Mouse (Mus musculus) hindbrain, embryonic 14.5 days (tissue): ENCODE measurements around the gene Cks1b. TPM values are rescaled to one million over a fixed set of nuclear protein-coding genes. Genes with fewer than 3 reads are reported as not detected.

Experiments
- ATAC-seq: fragments of 200-750 bp; cut with Nextera tagmentation; 2 replicates; pipeline ENCODE4 v1.8.0; 2017; ENCODE audit warnings: moderate number of reproducible peaks, mild to moderate bottlenecking, moderate TSS enrichment, moderate library complexity; ENCODE audit not compliant: low FRiP score
- DNase-seq: peaks from one replicate; pipeline ENCODE4 v3.0.0-alpha.2; 2015; ENCODE audit warnings: low spot score
- H3K27ac ChIP-seq: fragments of 300-500 bp; sonication (generic); 2 replicates; pipeline ENCODE4 v1.5.1; 2014; ENCODE audit warnings: mild to moderate bottlenecking, moderate library complexity
- H3K27me3 ChIP-seq: fragments of 300-500 bp; sonication (generic); 2 replicates; pipeline ENCODE4 v1.6.1; 2014; ENCODE audit warnings: mild to moderate bottlenecking, low read length, mixed read lengths; ENCODE audit not compliant: control insufficient read depth, insufficient read depth
- H3K36me3 ChIP-seq: fragments of 300-500 bp; sonication (generic); replicated peaks from 2 replicates; pipeline ENCODE4 v1.6.1; 2014; ENCODE audit not compliant: control insufficient read depth, insufficient read depth
- H3K4me1 ChIP-seq: fragments of 300-500 bp; sonication (generic); replicated peaks from 2 replicates; pipeline ENCODE4 v1.6.1; 2014; ENCODE audit warnings: antibody characterized with exemption, low read length, mixed read lengths; ENCODE audit not compliant: control insufficient read depth, insufficient read depth
- H3K4me2 ChIP-seq: fragments of 300-500 bp; sonication (generic); replicated peaks from 2 replicates; pipeline ENCODE4 v1.6.1; 2014; ENCODE audit warnings: mild to moderate bottlenecking, moderate library complexity
- H3K4me3 ChIP-seq: fragments of 300-500 bp; sonication (generic); replicated peaks from 2 replicates; pipeline ENCODE4 v1.5.1; 2014; ENCODE audit warnings: mild to moderate bottlenecking, low read length
- H3K9ac ChIP-seq: fragments of 300-500 bp; sonication (generic); 2 replicates; pipeline ENCODE4 v1.6.1; 2014
- H3K9me3 ChIP-seq: fragments of 300-500 bp; sonication (generic); 2 replicates; pipeline ENCODE4 v1.6.1; 2016; ENCODE audit warnings: low read length; ENCODE audit not compliant: control insufficient read depth
- WGBS: fragments of 180-500 bp; shearing (Covaris S2); extraction: QIAGEN DNeasy Blood & Tissue Kit; methylation state at CpG from one replicate; pipeline ENCODE4 v1.1.7; 2014; 5-methylcytosine and 5-hydroxymethylcytosine counted together
- polyA plus RNA-seq: library from polyadenylated mRNA; unstranded; fragments of >200 nt; fragmentation: Nextera tagmentation; extraction: Ambion mirVana; gene quantifications from 2 replicates; pipeline ENCODE4 v1.2.1, GENCODE M21; 2014

Cks1b gene
- 94.0 and 99.4 TPM in 2 replicates for polyA plus RNA-seq

GRCm38 (mm10) chr3:89418170-89418860 lies at the start of gene Cks1b, which contains the start of gene Shc1:
TSS of gene Cks1b (minus strand) at chr3:89418383.
TSS of gene Shc1 (plus strand) at chr3:89418443.
- peak within 1 kb of the TSS; percentile 59 for H3K9ac ChIP-seq
- ATAC-seq: peak; percentile 96
- WGBS: under 1% methylated on average over 39 of the region's 39 CpGs
- peak; percentile 96 for DNase-seq
- H3K4me1 ChIP-seq: peaks cover 29% of the 10 kb centered on the region
- H3K36me3 ChIP-seq: peaks cover 18% of the 10 kb centered on the region
- H3K27me3 ChIP-seq: no peaks in the 10 kb centered on the region
- no peaks in the 10 kb centered on the region for H3K9me3 ChIP-seq
- peak within 1 kb of the TSS; percentile 90 for H3K27ac ChIP-seq
- H3K4me3 ChIP-seq: peak within 1 kb of the TSS; percentile 55
- H3K4me2 ChIP-seq: peak within 1 kb of the TSS; percentile 88

GRCm38 (mm10) chr3:89458965-89459807 lies 41.0 kb upstream of the Cks1b start:
- no peaks in the 10 kb centered on the region for H3K36me3 ChIP-seq
- H3K4me1 ChIP-seq: peaks cover 3% of the 10 kb centered on the region; the same call in 1 of the 2 replicates
- peak overlapping the region; percentile 57 for H3K4me2 ChIP-seq
- H3K4me3 ChIP-seq: peak overlapping the region; percentile 70
- DNase-seq (peak; percentile 94), ATAC-seq (peak; percentile 91)
- peak overlapping the region; percentile 95 for H3K9ac ChIP-seq
- no peaks in the 10 kb centered on the region for H3K27me3 ChIP-seq
- 1% methylated on average over 34 of the region's 36 CpGs for WGBS
- H3K27ac ChIP-seq: peak overlapping the region; percentile 94
- H3K9me3 ChIP-seq: no peaks in the 10 kb centered on the region

GRCm38 (mm10) chr3:89458372-89458964 lies 40.3 kb upstream of the Cks1b start:
- H3K9ac ChIP-seq: 0 out of 2 replicates have a peak overlapping the region, but pooled peaks have one; percentile 32
- no peak for DNase-seq
- H3K27ac ChIP-seq: peak overlapping the region; percentile 94
- WGBS: 48% methylated on average over 13 of the region's 13 CpGs
- H3K4me3 ChIP-seq: peak overlapping the region; percentile 70
- peak overlapping the region; percentile 57 for H3K4me2 ChIP-seq
- H3K36me3 ChIP-seq: no peaks in the 10 kb centered on the region
- no peaks in the 10 kb centered on the region for H3K27me3 ChIP-seq
- H3K4me1 ChIP-seq: peaks cover 3% of the 10 kb centered on the region; the same call in 1 of the 2 replicates
- peak; percentile 33; the same call in 1 of the 2 replicates for ATAC-seq
- no peaks in the 10 kb centered on the region for H3K9me3 ChIP-seq

GRCm38 (mm10) chr3:89456726-89457665 lies 38.8 kb upstream of the Cks1b start:
- Histone ChIP-seq H3K4me1 (peaks cover 3% of the 10 kb centered on the region; the same call in 1 of the 2 replicates), H3K4me3 (no peak overlapping the region), H3K4me2 (no peak overlapping the region), H3K9me3 (no peaks in the 10 kb centered on the region), H3K27ac (no peak overlapping the region), H3K36me3 (no peaks in the 10 kb centered on the region), H3K27me3 (no peaks in the 10 kb centered on the region), H3K9ac (no peak overlapping the region)
- ATAC-seq (no peak), DNase-seq (peak; percentile 64)
- 33% methylated on average over 10 of the region's 10 CpGs for WGBS

GRCm38 (mm10) chr3:89455786-89456285 lies 37.7 kb upstream of the Cks1b start:
- no peak overlapping the region for H3K27ac ChIP-seq
- no peak overlapping the region for H3K9ac ChIP-seq
- H3K4me3 ChIP-seq: no peak overlapping the region
- no peaks in the 10 kb centered on the region for H3K9me3 ChIP-seq
- H3K36me3 ChIP-seq: no peaks in the 10 kb centered on the region
- peaks cover 3% of the 10 kb centered on the region; the same call in 1 of the 2 replicates for H3K4me1 ChIP-seq
- WGBS: 43% methylated on average over 1 of the region's 1 CpGs
- no peaks in the 10 kb centered on the region for H3K27me3 ChIP-seq
- no peak overlapping the region for H3K4me2 ChIP-seq
- ATAC-seq (no peak), DNase-seq (no peak)

GRCm38 (mm10) chr3:89454401-89455177 lies 36.4 kb upstream of the Cks1b start, which contains the start of gene Pmvk:
TSS of gene Pmvk (plus strand) at chr3:89454541.
- H3K27me3 ChIP-seq: no peaks in the 10 kb centered on the region
- no peaks in the 10 kb centered on the region for H3K9me3 ChIP-seq
- DNase-seq (no peak), ATAC-seq (no peak)
- no peak within 1 kb of the TSS for H3K27ac ChIP-seq
- H3K4me3 ChIP-seq: no peak within 1 kb of the TSS
- H3K4me2 ChIP-seq: no peak within 1 kb of the TSS
- H3K9ac ChIP-seq: no peak within 1 kb of the TSS
- H3K36me3 ChIP-seq: no peaks in the 10 kb centered on the region
- WGBS: 75% methylated on average over 10 of the region's 10 CpGs
- no peaks in the 10 kb centered on the region; the same call in 1 of the 2 replicates for H3K4me1 ChIP-seq

- WGBS: 85% methylated on average over 1 of the region's 1 CpGs
- H3K4me2 ChIP-seq: no peak overlapping the region
- H3K4me1 ChIP-seq: no peaks in the 10 kb centered on the region; the same call in 1 of the 2 replicates
- no peaks in the 10 kb centered on the region for H3K9me3 ChIP-seq
- no peak overlapping the region for H3K27ac ChIP-seq
- ATAC-seq (no peak), DNase-seq (no peak)
- H3K4me3 ChIP-seq: no peak overlapping the region
- no peaks in the 10 kb centered on the region for H3K36me3 ChIP-seq
- no peak overlapping the region for H3K9ac ChIP-seq
- H3K27me3 ChIP-seq: no peaks in the 10 kb centered on the region
These were observed 33.7 kb upstream of the Cks1b start for GRCm38 (mm10) chr3:89451916-89452315.

GRCm38 (mm10) chr3:89449541-89449940 lies 31.4 kb upstream of the Cks1b start:
- H3K4me2 ChIP-seq: no peak overlapping the region
- H3K36me3 ChIP-seq: no peaks in the 10 kb centered on the region
- H3K9ac ChIP-seq: no peak overlapping the region
- ATAC-seq (peak; percentile 51; the same call in 1 of the 2 replicates), DNase-seq (peak; percentile 73)
- WGBS: 35% methylated on average over 7 of the region's 7 CpGs
- no peak overlapping the region for H3K4me3 ChIP-seq
- no peaks in the 10 kb centered on the region; the same call in 1 of the 2 replicates for H3K4me1 ChIP-seq
- no peak overlapping the region for H3K27ac ChIP-seq
- H3K27me3 ChIP-seq: no peaks in the 10 kb centered on the region
- H3K9me3 ChIP-seq: no peaks in the 10 kb centered on the region
